Mouse (Mus musculus): Measurements from ENCODE around the gene Sez6.

DNA sequence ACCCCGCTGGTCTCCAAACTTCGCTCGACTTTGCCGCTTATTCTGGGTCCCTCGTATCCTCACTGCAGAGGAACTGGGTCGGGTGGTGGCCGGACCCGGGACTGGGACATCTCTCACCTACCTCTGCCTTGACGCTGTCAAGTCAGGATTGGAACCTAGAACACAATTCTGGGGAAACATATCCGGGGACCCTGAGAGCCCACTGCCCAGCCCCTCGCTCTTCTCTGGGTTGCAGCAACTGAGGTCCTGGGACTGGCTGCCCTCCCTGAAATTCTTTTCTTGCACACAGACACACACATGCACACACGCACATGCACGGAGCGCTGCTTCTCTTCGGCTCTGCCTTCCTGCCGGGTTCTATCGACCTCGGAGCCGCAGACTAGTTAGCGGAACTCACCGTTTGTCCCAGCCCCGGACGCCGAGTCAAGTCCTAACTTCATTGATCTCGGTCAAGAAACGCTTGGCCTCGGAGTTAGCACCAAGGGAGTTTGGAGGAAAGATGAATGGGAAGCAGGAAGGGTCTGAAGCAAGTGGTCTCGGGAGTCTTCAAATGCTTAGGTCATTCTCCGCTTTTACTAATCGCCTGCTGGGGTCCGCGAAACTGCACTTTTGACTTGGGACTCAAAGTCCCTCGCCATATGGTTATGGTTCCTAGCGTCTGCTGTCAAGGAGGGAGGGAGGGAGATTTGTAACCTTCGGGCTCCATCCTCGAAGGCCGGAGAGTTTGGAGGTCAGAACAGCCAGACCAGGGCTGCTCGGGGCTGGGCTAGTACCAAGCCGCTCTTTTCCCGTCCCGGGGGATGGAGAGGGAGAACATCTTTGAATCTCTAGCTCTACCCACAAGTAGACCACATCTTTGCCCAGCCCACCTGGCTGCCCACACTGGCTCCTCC, 1.2 kb downstream of the Sez6 start:
- TF ChIP-seq EP300 (IDR thresholded peaks at IDR 0.05; ENCODE audit: low read length) (no peak), CHD1 (IDR thresholded peaks at IDR 0.05; ENCODE audit: low read depth, low read length) (no peak), POLR2A (IDR thresholded peaks at IDR 0.05; ENCODE audit: low read depth, low read length) (no peak), MXI1 (IDR thresholded peaks at IDR 0.05; ENCODE audit: low read depth, low read length) (no peak), RCOR1 (conservative IDR thresholded peaks at IDR 0.05; ENCODE audit: low read depth, low read length) (no peak), MYC (IDR thresholded peaks at IDR 0.05; ENCODE audit: low read depth, low read length) (no peak), CTCF (conservative IDR thresholded peaks at IDR 0.05 in 1 of 2, IDR thresholded peaks at IDR 0.05 in 1 of 2; ENCODE audit: low read depth in 2 of 2, low read length in 2 of 2) (no peak), ELF1 (IDR thresholded peaks at IDR 0.05; ENCODE audit: low read depth, low read length) (no peak), TCF12 (IDR thresholded peaks at IDR 0.05; ENCODE audit: low read depth, low read length) (no peak), KAT2A (IDR thresholded peaks at IDR 0.05; ENCODE audit: insufficient replicate concordance, low read length) (no peak), JUND (conservative IDR thresholded peaks at IDR 0.05; ENCODE audit: low read depth, low read length) (no peak), GABPA (IDR thresholded peaks at IDR 0.05; ENCODE audit: insufficient replicate concordance, low read depth, low read length) (no peak)
